13 mouse cellular contexts compared by ENCODE assay signal in genomic region chr11:23261490-23261889, GRCm38 (mm10). TPM values are rescaled to one million over a fixed set of nuclear protein-coding genes. Genes with fewer than 3 reads are reported as not detected.
A peak's percentile ranks its signal among the peaks of the same experiment; 100 is the strongest.
DNase-seq lines count a peak whose midpoint lies in the region; ATAC-seq and TF ChIP-seq lines count a peak whose summit lies in the region.
"Had no signal": no experiment of that assay in that cellular context is flagged by ENCODE, and none has a peak within 500 bp of the region (broad histone marks: within the 10 kb centered on the region; RNA-seq: fewer than 3 reads in every experiment).

No protein-coding gene starts in this region.

- H3K27me3 ChIP-seq in heart, adult 2 months (ENCODE audit: control insufficient read depth, insufficient read depth, low read length): no peaks in the 10 kb centered on the region
- H3K27me3 ChIP-seq in midbrain, embryonic 11.5 days (ENCODE audit: control insufficient read depth, insufficient read depth, low read length): no peaks in the 10 kb centered on the region
- no peaks in the 10 kb centered on the region for H3K27me3 ChIP-seq in midbrain, embryonic 13.5 days
- H3K27me3 ChIP-seq in E14TG2a.4 (ENCODE audit: insufficient read depth, low read length): no peaks in the 10 kb centered on the region
- H3K27me3 ChIP-seq: embryonic facial prominence, embryonic 15.5 days; heart, embryonic 12.5 days; liver, embryonic 15.5 days had no signal

- H3K9me3 ChIP-seq in midbrain, embryonic 11.5 days (ENCODE audit: control insufficient read depth, low read length): no peaks in the 10 kb centered on the region
- no peaks in the 10 kb centered on the region for H3K9me3 ChIP-seq in midbrain, embryonic 13.5 days
- no peaks in the 10 kb centered on the region for H3K9me3 ChIP-seq in E14TG2a.4 (ENCODE audit: low read length)
- H3K9me3 ChIP-seq: embryonic facial prominence, embryonic 15.5 days; heart, embryonic 12.5 days; liver, embryonic 15.5 days had no signal

- no peak for TF ChIP-seq EP300 in heart, adult 2 months (IDR thresholded peaks at IDR 0.05; ENCODE audit: insufficient read depth, low read depth, low read length)

- TF ChIP-seq POLR2A in heart, adult 2 months (IDR thresholded peaks at IDR 0.05; ENCODE audit: insufficient read depth, low read depth, low read length): no peak

- intact Hi-C loops in heart, adult 2 months (cut with DNase I): no loop called here

- no peak for DNase-seq in heart, adult 2 months
- no peak for DNase-seq in heart, postnatal 4 days
- DNase-seq in midbrain, embryonic 11.5 days (ENCODE audit: low spot score, missing footprints): peak; percentile 70
- DNase-seq in naive thymus-derived CD4-positive, alpha-beta T cell, adult 2 months (ENCODE audit: low read depth): peak; percentile 48
- DNase-seq in yolk sac, embryonic 10.5 days (ENCODE audit: low spot score): no peak
- DNase-seq in cerebellum, adult 11-12 months: no peak
- DNase-seq: cerebellum, adult 9-11 months had no signal

- WGBS in heart, adult 2 months: 55% methylated on average over 3 of the region's 3 CpGs
- 84% methylated on average over 3 of the region's 3 CpGs for WGBS in midbrain, embryonic 11.5 days
- 82% methylated on average over 3 of the region's 3 CpGs for WGBS in midbrain, embryonic 13.5 days

- H3K27ac ChIP-seq in heart, adult 2 months: no peak overlapping the region
- no peak overlapping the region for H3K27ac ChIP-seq in midbrain, embryonic 11.5 days (ENCODE audit: low read depth, low read length)
- H3K27ac ChIP-seq in midbrain, embryonic 13.5 days: no peak overlapping the region
- H3K27ac ChIP-seq: embryonic facial prominence, embryonic 15.5 days had no signal

- H3K36me3 ChIP-seq in heart, adult 2 months (ENCODE audit: control insufficient read depth, insufficient read depth, low read length): peaks cover 6% of the 10 kb centered on the region
- H3K36me3 ChIP-seq in midbrain, embryonic 11.5 days (ENCODE audit: control insufficient read depth, insufficient read depth, low read length): peaks cover 6% of the 10 kb centered on the region; the same call in 1 of the 2 replicates
- H3K36me3 ChIP-seq in midbrain, embryonic 13.5 days: peaks cover 31% of the 10 kb centered on the region
- H3K36me3 ChIP-seq in E14TG2a.4 (ENCODE audit: insufficient read depth, low read length): peaks cover 78% of the 10 kb centered on the region

- no peak for ATAC-seq in midbrain, embryonic 11.5 days (ENCODE audit: low FRiP score)
- ATAC-seq in midbrain, embryonic 13.5 days: no peak
- ATAC-seq: activated CD4-positive, CD25-positive, alpha-beta regulatory T cell, adult 4 months had no signal

- peaks cover 4% of the 10 kb centered on the region for H3K79me2 ChIP-seq in heart, adult 2 months (replicated peaks; ENCODE audit: control insufficient read depth, insufficient read depth, low read length)

- TF ChIP-seq CTCF in heart, adult 2 months (IDR thresholded peaks at IDR 0.05): peak; percentile 52
- no peak; the same call in 1 of the 2 replicates for TF ChIP-seq CTCF in E14TG2a.4 (conservative IDR thresholded peaks at IDR 0.05; ENCODE audit: low read length)

- H3K4me3 ChIP-seq in heart, adult 2 months: no peak overlapping the region
- H3K4me3 ChIP-seq in midbrain, embryonic 11.5 days (ENCODE audit: low read depth, low read length): no peak overlapping the region
- H3K4me3 ChIP-seq in midbrain, embryonic 13.5 days (replicated peaks): no peak overlapping the region
- H3K4me3 ChIP-seq in E14TG2a.4 (replicated peaks; ENCODE audit: low read length): peak overlapping the region; percentile 55; the same call in 1 of the 2 replicates
- H3K4me3 ChIP-seq: embryonic facial prominence, embryonic 15.5 days; heart, embryonic 12.5 days; liver, embryonic 15.5 days had no signal

- H3K4me2 ChIP-seq in midbrain, embryonic 11.5 days: no peak overlapping the region
- H3K4me2 ChIP-seq in midbrain, embryonic 13.5 days (replicated peaks): no peak overlapping the region
- H3K4me2 ChIP-seq: embryonic facial prominence, embryonic 15.5 days; heart, embryonic 12.5 days; liver, embryonic 15.5 days had no signal

- H3K4me1 ChIP-seq in heart, adult 2 months (ENCODE audit: control insufficient read depth, insufficient read depth, low read length): peaks cover 5% of the 10 kb centered on the region
- H3K4me1 ChIP-seq in midbrain, embryonic 11.5 days (ENCODE audit: control insufficient read depth, insufficient read depth, low read length): peaks cover 7% of the 10 kb centered on the region; the same call in 1 of the 2 replicates
- peaks cover 25% of the 10 kb centered on the region for H3K4me1 ChIP-seq in midbrain, embryonic 13.5 days (replicated peaks)
- peaks cover 82% of the 10 kb centered on the region for H3K4me1 ChIP-seq in E14TG2a.4 (replicated peaks; ENCODE audit: low read depth, low read length)

- H3K9ac ChIP-seq in heart, adult 2 months (ENCODE audit: low read depth, low read length): no peak overlapping the region
- H3K9ac ChIP-seq in midbrain, embryonic 11.5 days (ENCODE audit: low read length): no peak overlapping the region
- no peak overlapping the region for H3K9ac ChIP-seq in midbrain, embryonic 13.5 days (replicated peaks)
- H3K9ac ChIP-seq: embryonic facial prominence, embryonic 15.5 days; heart, embryonic 12.5 days; liver, embryonic 15.5 days had no signal

RNA-seq across cellular contexts. Expression of gene Xpo1, which starts 5.6 kb away (rescaled TPM):
- total RNA-seq in heart, adult 2 months (2021): 10 to 100 TPM; 31.8 to 36.2 TPM
- polyA plus RNA-seq in heart, adult 2 months (2012; rRNA removed): 4.1 and 9.8 TPM in 2 replicates
- total RNA-seq in heart, postnatal 4 days (2021): 10 to 100 TPM; 72.4 to 80.0 TPM
- polyA plus RNA-seq in midbrain, embryonic 11.5 days (2014; fragmentation: Nextera tagmentation; extraction: Ambion mirVana): 171 and 184 TPM in 2 replicates
- polyA plus RNA-seq in midbrain, embryonic 13.5 days (2015; fragmentation: Nextera tagmentation; extraction: Ambion mirVana): 86.6 and 89.4 TPM in 2 replicates

RNA-seq across cellular contexts. Expression of gene Usp34, which starts 45.2 kb away (rescaled TPM):
- total RNA-seq in heart, adult 2 months (2021): 10 to 100 TPM; 33.5 to 38.3 TPM
- 8.0 and 16.5 TPM in 2 replicates for polyA plus RNA-seq in heart, adult 2 months (2012; rRNA removed)
- 10 to 100 TPM; 51.9 to 55.2 TPM for total RNA-seq in heart, postnatal 4 days (2021)
- 31.7 and 34.3 TPM in 2 replicates for polyA plus RNA-seq in midbrain, embryonic 11.5 days (2014; fragmentation: Nextera tagmentation; extraction: Ambion mirVana)
- 31.3 and 36.2 TPM in 2 replicates for polyA plus RNA-seq in midbrain, embryonic 13.5 days (2015; fragmentation: Nextera tagmentation; extraction: Ambion mirVana)

Comparison
In these comparisons a context has a peak if more than half of its experiments do, and no peak if none do; other contexts are left out.
1. DNase-seq: peak in midbrain, embryonic 11.5 days (single experiment) and naive thymus-derived CD4-positive, alpha-beta T cell, adult 2 months (single experiment); none in heart, adult 2 months (0 of 2), heart, postnatal 4 days (single experiment), yolk sac, embryonic 10.5 days (single experiment) and cerebellum, adult 11-12 months (single experiment).